Mouse (Mus musculus): ENCODE measurements around the gene Mvd. TPM values are rescaled to one million over a fixed set of nuclear protein-coding genes. Genes with fewer than 3 reads are reported as not detected.
A peak's percentile ranks its signal among the peaks of the same experiment; 100 is the strongest.

Mvd gene
- total RNA-seq (2021) = 1 to 10 TPM; 4.5 to 5.5 TPM

GRCm38 (mm10) chr8:122443262-122444006, at the start of gene Mvd:
Mvd (minus strand) TSS chr8:122443422.
- peak; percentile 96 to 97 for DNase-seq
- intact Hi-C loops (cut with DNase I) = loop anchor here (5.0 kb wide), 1 partner anchor 166 kb away; no protein-coding TSS in a partner anchor

GRCm38 (mm10) chr8:122488387-122488786, 45.2 kb upstream of the Mvd start:
- no peak for DNase-seq
- intact Hi-C loops (cut with DNase I) = no loop called here

GRCm38 (mm10) chr8:122484831-122485230, 41.6 kb upstream of the Mvd start:
- intact Hi-C loops (cut with DNase I) = no loop called here
- no peak for DNase-seq

GRCm38 (mm10) chr8:122483877-122484276, 40.7 kb upstream of the Mvd start:
- no peak for DNase-seq
- intact Hi-C loops (cut with DNase I) = no loop called here

- intact Hi-C loops (cut with DNase I) = no loop called here
- no peak for DNase-seq
These were observed 39.2 kb upstream of the Mvd start for GRCm38 (mm10) chr8:122482448-122482847.

- peak; percentile 96 to 97 for DNase-seq
- intact Hi-C loops (cut with DNase I) = loop anchor here (1.0 to 10.0 kb wide), 3 partner anchors 30 to 749 kb away; partner anchors contain the start of genes Cdk10 and Zc3h18
These were observed 32.5 kb upstream of the Mvd start, which contains the start of the genes Rnf166 and Ctu2 for GRCm38 (mm10) chr8:122475580-122476320. Rnf166 (minus strand) TSS chr8:122476064. Ctu2 (plus strand) TSS chr8:122476143.

- intact Hi-C loops (cut with DNase I) = loop anchor here (1.0 to 10.0 kb wide), 2 partner anchors 30 to 750 kb away; partner anchors contain the start of gene Cdk10
- DNase-seq = peak in 1 of 2 experiments; percentile 41
These were observed 31.8 kb upstream of the Mvd start for GRCm38 (mm10) chr8:122474951-122475560.

GRCm38 (mm10) chr8:122473911-122474421, 30.7 kb upstream of the Mvd start:
- intact Hi-C loops (cut with DNase I) = loop anchor here (10.0 kb wide), 1 partner anchor 751 kb away; the partner anchor contains the start of gene Cdk10
- DNase-seq = no peak

- DNase-seq = no peak
- intact Hi-C loops (cut with DNase I) = loop anchor here (10.0 kb wide), 1 partner anchor 754 kb away; the partner anchor contains the start of gene Cdk10
These were observed 27.5 kb upstream of the Mvd start for GRCm38 (mm10) chr8:122470691-122471090.

- no peak for DNase-seq
- intact Hi-C loops (cut with DNase I) = loop anchor here (10.0 kb wide), 1 partner anchor 755 kb away; the partner anchor contains the start of gene Cdk10
These were observed 26.7 kb upstream of the Mvd start for GRCm38 (mm10) chr8:122469965-122470364.

GRCm38 (mm10) chr8:122469407-122469806, 26.2 kb upstream of the Mvd start:
- intact Hi-C loops (cut with DNase I) = no loop called here
- DNase-seq = no peak

GRCm38 (mm10) chr8:122467816-122468215, 24.6 kb upstream of the Mvd start:
- intact Hi-C loops (cut with DNase I) = no loop called here
- no peak for DNase-seq

GRCm38 (mm10) chr8:122464985-122465384, 21.8 kb upstream of the Mvd start:
- intact Hi-C loops (cut with DNase I) = no loop called here
- DNase-seq = no peak

- intact Hi-C loops (cut with DNase I) = no loop called here
- DNase-seq = no peak
These were observed 20.7 kb upstream of the Mvd start for GRCm38 (mm10) chr8:122463651-122464640.

- intact Hi-C loops (cut with DNase I) = no loop called here
- DNase-seq = no peak
These were observed 19.3 kb upstream of the Mvd start for GRCm38 (mm10) chr8:122462510-122462909.

GRCm38 (mm10) chr8:122461473-122462148, 18.4 kb upstream of the Mvd start:
- no peak for DNase-seq
- intact Hi-C loops (cut with DNase I) = no loop called here

GRCm38 (mm10) chr8:122460524-122461472, 17.6 kb upstream of the Mvd start, which contains the start of gene Snai3:
Snai3 (minus strand) TSS chr8:122460733.
- intact Hi-C loops (cut with DNase I) = no loop called here
- peak; percentile 30 to 55 for DNase-seq

GRCm38 (mm10) chr8:122459990-122460389, 16.8 kb upstream of the Mvd start:
- no peak for DNase-seq
- intact Hi-C loops (cut with DNase I) = no loop called here

Data from heart, postnatal 36 days (tissue).